Mouse (Mus musculus) CD4-positive naive resting alpha-beta T cell, adult 57 days (primary cell): ENCODE measurements around the gene Zfyve21. TPM values are rescaled to one million over a fixed set of nuclear protein-coding genes. Genes with fewer than 3 reads are reported as not detected.

Experiments
- total RNA-seq: library from RNA; stranded (reverse); gene quantifications from one replicate; pipeline ENCODE4 v1.2.4, GENCODE M21; 2023

Gene Zfyve21
- total RNA-seq: 2.1 TPM

GRCm38 (mm10) chr12:111813766-111814617 lies at the start of gene Zfyve21, which contains the start of gene Xrcc3:
Gene Zfyve21 (plus strand): TSS chr12:111814170.
Gene Xrcc3 (minus strand): TSS chr12:111813873.

Other genes starting within 250 kb of the Zfyve21 start
- 85.2 TPM for gene Mark3, start 239.6 kb upstream of the Zfyve21 start, total RNA-seq
- gene Ckb, start 141.8 kb upstream of the Zfyve21 start, total RNA-seq: 6.5 TPM
- 15.5 TPM for gene Trmt61a, start 136.1 kb upstream of the Zfyve21 start, total RNA-seq
- 25.9 TPM for gene Bag5, start 100.9 kb upstream of the Zfyve21 start, total RNA-seq
- gene Apopt1, start 100.9 kb upstream of the Zfyve21 start, total RNA-seq: 26.9 TPM
- 87.6 TPM for gene Klc1, start 55.3 kb upstream of the Zfyve21 start, total RNA-seq
- gene Xrcc3, start 297 bp upstream of the Zfyve21 start, total RNA-seq: 1.4 TPM
- 68.7 TPM for gene Ppp1r13b, start 93.9 kb downstream of the Zfyve21 start, total RNA-seq
- 204 TPM for gene Atp5mpl, start 152.8 kb downstream of the Zfyve21 start, total RNA-seq
- not detected for gene Tdrd9, start 157.4 kb downstream of the Zfyve21 start, total RNA-seq
- not detected for gene Rd3l, start 167.1 kb downstream of the Zfyve21 start, total RNA-seq